Mouse (Mus musculus) ES-Bruce4 (cell line): ENCODE measurements around the gene Nudt14.

Experiments used
- CTCF ChIP-seq: IDR thresholded peaks from one replicate; pipeline ENCODE4 v1.8.1; 2011; ENCODE audit warnings: low read depth, low read length
- POLR2A ChIP-seq: IDR thresholded peaks from one replicate; pipeline ENCODE4 v1.8.1; 2011; ENCODE audit warnings: low read length; ENCODE audit not compliant: insufficient read depth

DNA sequence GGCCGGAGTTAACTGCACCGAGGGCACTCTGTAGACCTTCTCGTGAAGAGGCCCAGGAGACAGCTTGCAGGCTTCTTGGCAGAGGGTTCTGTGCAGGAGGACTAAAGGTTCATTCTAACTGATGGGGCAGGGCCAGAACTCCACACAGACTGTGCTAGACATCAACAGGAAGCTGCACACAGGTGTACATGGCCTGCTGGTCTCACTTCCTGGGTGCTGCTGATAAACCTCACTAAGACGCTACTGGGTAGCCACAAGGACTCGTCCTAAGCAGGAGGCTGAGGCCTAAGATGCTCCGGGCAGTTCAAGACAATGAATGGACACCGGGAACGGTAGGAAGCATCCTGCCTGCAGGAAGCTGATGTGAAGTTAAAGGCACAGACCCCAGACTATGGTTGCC lies 17.5 kb upstream of the Nudt14 start:
- TF ChIP-seq CTCF (no peak), POLR2A (no peak)
